Mouse (Mus musculus): ENCODE measurements at regions not wholly inside any gene's neighbourhood (a gene's known extent, or its start where the extent isn't known, plus 50 kb on each side); places are given as distances from the start of the nearest gene placed in this dataset.

DNA sequence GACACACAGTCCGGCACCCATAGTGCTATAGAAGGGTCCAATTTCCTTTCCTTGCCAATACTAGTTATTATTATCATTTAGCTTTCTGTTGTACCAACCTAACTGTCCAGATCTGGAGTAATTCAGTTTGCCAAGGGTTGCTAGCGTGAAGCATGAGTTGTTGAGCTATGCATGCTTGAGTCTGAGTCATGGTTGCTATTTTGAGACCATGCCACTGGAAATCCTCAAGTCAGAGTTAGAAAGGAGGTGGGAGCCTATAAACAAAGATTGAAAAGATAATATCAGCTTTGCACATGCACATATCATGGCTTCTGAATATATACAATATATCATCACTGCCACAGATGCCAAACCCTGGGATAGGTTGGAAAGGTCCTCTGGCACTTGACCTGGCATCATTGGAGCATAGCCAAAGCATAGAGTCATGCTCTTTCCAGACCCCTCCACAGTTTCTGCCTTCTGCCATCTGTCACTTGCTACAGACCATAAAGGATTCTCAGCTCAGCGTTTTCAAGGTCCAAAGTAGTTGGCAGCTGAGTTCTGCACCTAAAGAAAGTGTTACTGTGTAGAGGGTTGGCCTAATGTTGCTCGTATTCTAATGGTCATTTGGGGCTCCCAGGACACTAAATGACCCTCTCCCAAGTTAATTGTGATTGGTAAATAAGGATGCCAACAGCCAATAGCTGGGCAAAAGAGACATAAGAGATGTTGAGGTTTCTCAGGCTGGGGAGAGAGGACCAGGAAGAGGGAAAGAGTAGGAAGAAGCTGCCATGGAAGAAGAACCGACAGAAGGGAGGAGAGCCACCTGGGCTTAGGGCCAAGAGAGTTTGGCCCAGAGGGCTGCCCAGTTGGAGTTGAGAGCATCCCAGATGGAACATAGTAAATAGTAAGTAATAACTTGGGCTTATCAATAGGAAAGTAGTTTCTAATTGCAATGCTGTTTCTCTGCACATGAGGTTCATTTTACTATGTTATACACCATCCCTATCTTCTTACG, 586.9 kb downstream of the Ptprc start:
- TF ChIP-seq CTCF (IDR thresholded peaks at IDR 0.05; ENCODE audit: low read depth) (no peak), EP300 (IDR thresholded peaks at IDR 0.05; ENCODE audit: low read depth) (no peak)
